Mouse (Mus musculus): ENCODE measurements around the gene Olfr1197. TPM values are rescaled to one million over a fixed set of nuclear protein-coding genes. Genes with fewer than 3 reads are reported as not detected.

Olfr1197 gene
- polyA plus RNA-seq (2015; fragmentation: Nextera tagmentation; extraction: Ambion mirVana) = not detected in 2 replicates

- H3K27ac ChIP-seq = no peak within 1 kb of the TSS
- no peaks in the 10 kb centered on the region for H3K36me3 ChIP-seq
- no peaks in the 10 kb centered on the region for H3K9me3 ChIP-seq
- ATAC-seq (ENCODE audit: low FRiP score) = no peak
- no peak within 1 kb of the TSS for H3K4me3 ChIP-seq
- no peaks in the 10 kb centered on the region for H3K27me3 ChIP-seq
- no peak within 1 kb of the TSS for H3K4me2 ChIP-seq
- 81% methylated on average over 1 of the region's 1 CpGs for WGBS
- H3K9ac ChIP-seq = no peak within 1 kb of the TSS
- no peaks in the 10 kb centered on the region for H3K4me1 ChIP-seq (replicated peaks)
Observed at GRCm38 (mm10) chr2:88732266-88732665, at the start of gene Olfr1197. Olfr1197 (minus strand) TSS chr2:88732366.

DNA sequence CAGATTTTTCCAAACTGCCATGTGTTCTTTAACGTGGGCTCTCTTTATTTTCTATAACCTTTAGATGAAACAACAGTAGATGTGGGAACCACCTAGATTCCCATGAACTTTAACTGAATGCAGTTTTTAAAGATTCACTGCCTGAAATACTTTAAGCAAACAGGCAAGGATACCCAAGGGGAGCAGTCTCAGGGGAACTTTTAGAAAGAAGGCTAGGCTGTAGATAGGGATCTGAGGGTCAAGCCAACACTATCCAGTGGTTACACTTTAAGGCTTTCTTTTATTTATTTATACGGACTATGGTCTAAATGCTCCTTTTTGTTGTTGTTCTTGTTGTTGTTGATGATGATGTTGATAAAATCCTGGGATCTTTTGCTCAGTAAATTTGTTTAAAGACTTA, 38.2 kb upstream of the Olfr1197 start, which contains the start of gene Olfr1200:
Gene Olfr1200, minus strand, starts transcription at position 101 of the 400 bp plus-strand sequence.
- H3K4me3 ChIP-seq = no peak within 1 kb of the TSS
- H3K27ac ChIP-seq = no peak within 1 kb of the TSS
- no peak within 1 kb of the TSS for H3K9ac ChIP-seq
- no peaks in the 10 kb centered on the region for H3K9me3 ChIP-seq
- WGBS = 88% methylated on average over 2 of the region's 2 CpGs
- ATAC-seq (ENCODE audit: low FRiP score) = no peak
- no peaks in the 10 kb centered on the region for H3K27me3 ChIP-seq
- no peaks in the 10 kb centered on the region for H3K36me3 ChIP-seq
- no peaks in the 10 kb centered on the region for H3K4me1 ChIP-seq (replicated peaks)
- no peak within 1 kb of the TSS for H3K4me2 ChIP-seq

- 92% methylated on average over 2 of the region's 2 CpGs for WGBS
- Histone ChIP-seq H3K4me3 (no peak within 1 kb of the TSS), H3K9me3 (no peaks in the 10 kb centered on the region), H3K36me3 (no peaks in the 10 kb centered on the region), H3K27me3 (no peaks in the 10 kb centered on the region), H3K4me2 (no peak within 1 kb of the TSS), H3K9ac (no peak within 1 kb of the TSS), H3K4me1 (replicated peaks) (no peaks in the 10 kb centered on the region), H3K27ac (no peak within 1 kb of the TSS)
- ATAC-seq (ENCODE audit: low FRiP score) = no peak
Observed at GRCm38 (mm10) chr2:88760369-88760768, 28.2 kb upstream of the Olfr1197 start, which contains the start of gene Olfr1199. Olfr1199 (minus strand) TSS chr2:88760469.

- ATAC-seq (ENCODE audit: low FRiP score) = no peak
- H3K9me3 ChIP-seq = no peaks in the 10 kb centered on the region
- H3K4me1 ChIP-seq (replicated peaks) = no peaks in the 10 kb centered on the region
- H3K4me2 ChIP-seq = no peak within 1 kb of the TSS
- no peak within 1 kb of the TSS for H3K9ac ChIP-seq
- H3K4me3 ChIP-seq = no peak within 1 kb of the TSS
- no peak within 1 kb of the TSS for H3K27ac ChIP-seq
- no peaks in the 10 kb centered on the region for H3K36me3 ChIP-seq
- 84% methylated on average over 2 of the region's 2 CpGs for whole genome bisulfite sequencing
- H3K27me3 ChIP-seq = no peaks in the 10 kb centered on the region
Observed at GRCm38 (mm10) chr2:88751270-88751669, 19.1 kb upstream of the Olfr1197 start, which contains the start of gene Olfr1198. Olfr1198 (minus strand) TSS chr2:88751370.

- Histone ChIP-seq H3K9me3 (no peaks in the 10 kb centered on the region), H3K27ac (no peak overlapping the region), H3K36me3 (no peaks in the 10 kb centered on the region), H3K27me3 (no peaks in the 10 kb centered on the region), H3K4me1 (replicated peaks) (no peaks in the 10 kb centered on the region), H3K4me2 (no peak overlapping the region), H3K9ac (no peak overlapping the region), H3K4me3 (no peak overlapping the region)
- WGBS = 71% methylated on average over 3 of the region's 3 CpGs
- no peak for ATAC-seq (ENCODE audit: low FRiP score)
Observed at GRCm38 (mm10) chr2:88743379-88743778, 11.2 kb upstream of the Olfr1197 start.

GRCm38 (mm10) chr2:88704497-88704896, 27.7 kb downstream of the Olfr1197 start, which contains the start of gene Olfr1196:
Olfr1196 (minus strand) TSS chr2:88704597.
- Histone ChIP-seq H3K4me2 (no peak within 1 kb of the TSS), H3K27ac (no peak within 1 kb of the TSS), H3K9ac (no peak within 1 kb of the TSS), H3K4me1 (replicated peaks) (no peaks in the 10 kb centered on the region), H3K4me3 (no peak within 1 kb of the TSS), H3K27me3 (no peaks in the 10 kb centered on the region), H3K36me3 (no peaks in the 10 kb centered on the region), H3K9me3 (no peaks in the 10 kb centered on the region)
- WGBS = 94% methylated on average over 2 of the region's 2 CpGs
- no peak for ATAC-seq (ENCODE audit: low FRiP score)

- Histone ChIP-seq H3K4me2 (no peak within 1 kb of the TSS), H3K9ac (no peak within 1 kb of the TSS), H3K27me3 (no peaks in the 10 kb centered on the region), H3K27ac (no peak within 1 kb of the TSS), H3K36me3 (no peaks in the 10 kb centered on the region), H3K4me3 (no peak within 1 kb of the TSS), H3K9me3 (no peaks in the 10 kb centered on the region), H3K4me1 (replicated peaks) (no peaks in the 10 kb centered on the region)
- ATAC-seq (ENCODE audit: low FRiP score) = no peak
Observed at GRCm38 (mm10) chr2:88689087-88689486, 43.1 kb downstream of the Olfr1197 start, which contains the start of gene Olfr1195. Olfr1195 (minus strand) TSS chr2:88689187.

Other genes with a start within 250 kb of the Olfr1197 start
- not detected in 2 replicates for gene Olfr1184, start 248.8 kb downstream of the Olfr1197 start, polyA plus RNA-seq (2015; fragmentation: Nextera tagmentation; extraction: Ambion mirVana)
- gene Olfr1185-ps1, start 239.0 kb downstream of the Olfr1197 start, polyA plus RNA-seq (2015; fragmentation: Nextera tagmentation; extraction: Ambion mirVana) = not detected in 2 replicates
- gene Olfr1186, start 213.8 kb downstream of the Olfr1197 start, polyA plus RNA-seq (2015; fragmentation: Nextera tagmentation; extraction: Ambion mirVana) = not detected in 2 replicates
- not detected in 2 replicates for gene Olfr1188, start 175.4 kb downstream of the Olfr1197 start, polyA plus RNA-seq (2015; fragmentation: Nextera tagmentation; extraction: Ambion mirVana)
- not detected in 2 replicates for gene Olfr1189, start 145.9 kb downstream of the Olfr1197 start, polyA plus RNA-seq (2015; fragmentation: Nextera tagmentation; extraction: Ambion mirVana)
- gene Olfr1191-ps1, start 91.8 kb downstream of the Olfr1197 start, polyA plus RNA-seq (2015; fragmentation: Nextera tagmentation; extraction: Ambion mirVana) = not detected in 2 replicates
- gene Olfr1192-ps1, start 83.9 kb downstream of the Olfr1197 start, polyA plus RNA-seq (2015; fragmentation: Nextera tagmentation; extraction: Ambion mirVana) = not detected in 2 replicates
- gene Olfr1193, start 56.7 kb downstream of the Olfr1197 start, polyA plus RNA-seq (2015; fragmentation: Nextera tagmentation; extraction: Ambion mirVana) = not detected in 2 replicates
- gene Olfr1195, start 43.2 kb downstream of the Olfr1197 start, polyA plus RNA-seq (2015; fragmentation: Nextera tagmentation; extraction: Ambion mirVana) = not detected in 2 replicates
- not detected in 2 replicates for gene Olfr1196, start 27.8 kb downstream of the Olfr1197 start, polyA plus RNA-seq (2015; fragmentation: Nextera tagmentation; extraction: Ambion mirVana)
- not detected in 2 replicates for gene Olfr1198, start 19.0 kb upstream of the Olfr1197 start, polyA plus RNA-seq (2015; fragmentation: Nextera tagmentation; extraction: Ambion mirVana)
- not detected in 2 replicates for gene Olfr1199, start 28.1 kb upstream of the Olfr1197 start, polyA plus RNA-seq (2015; fragmentation: Nextera tagmentation; extraction: Ambion mirVana)
- not detected in 2 replicates for gene Olfr1200, start 38.1 kb upstream of the Olfr1197 start, polyA plus RNA-seq (2015; fragmentation: Nextera tagmentation; extraction: Ambion mirVana)
- gene Olfr1201, start 60.7 kb upstream of the Olfr1197 start, polyA plus RNA-seq (2015; fragmentation: Nextera tagmentation; extraction: Ambion mirVana) = not detected in 2 replicates
- gene Olfr1202, start 82.1 kb upstream of the Olfr1197 start, polyA plus RNA-seq (2015; fragmentation: Nextera tagmentation; extraction: Ambion mirVana) = not detected in 2 replicates
- not detected in 2 replicates for gene Olfr1205, start 97.4 kb upstream of the Olfr1197 start, polyA plus RNA-seq (2015; fragmentation: Nextera tagmentation; extraction: Ambion mirVana)
- not detected in 2 replicates for gene Olfr1204, start 116.9 kb upstream of the Olfr1197 start, polyA plus RNA-seq (2015; fragmentation: Nextera tagmentation; extraction: Ambion mirVana)
- gene Olfr1206, start 130.9 kb upstream of the Olfr1197 start, polyA plus RNA-seq (2015; fragmentation: Nextera tagmentation; extraction: Ambion mirVana) = not detected in 2 replicates
- gene Olfr1208, start 169.9 kb upstream of the Olfr1197 start, polyA plus RNA-seq (2015; fragmentation: Nextera tagmentation; extraction: Ambion mirVana) = not detected in 2 replicates
- not detected in 2 replicates for gene Olfr1209, start 182.8 kb upstream of the Olfr1197 start, polyA plus RNA-seq (2015; fragmentation: Nextera tagmentation; extraction: Ambion mirVana)
- not detected in 2 replicates for gene Olfr1211, start 205.7 kb upstream of the Olfr1197 start, polyA plus RNA-seq (2015; fragmentation: Nextera tagmentation; extraction: Ambion mirVana)
- gene Olfr1212, start 221.6 kb upstream of the Olfr1197 start, polyA plus RNA-seq (2015; fragmentation: Nextera tagmentation; extraction: Ambion mirVana) = not detected in 2 replicates
- not detected in 2 replicates for gene Gm13762, start 247.9 kb upstream of the Olfr1197 start, polyA plus RNA-seq (2015; fragmentation: Nextera tagmentation; extraction: Ambion mirVana)

All from hindbrain, embryonic 13.5 days (tissue).